Mouse (Mus musculus): ENCODE results near the gene Olfr1385. TPM values are rescaled to one million over a fixed set of nuclear protein-coding genes. Genes with fewer than 3 reads are reported as not detected.
A peak's percentile ranks its signal among the peaks of the same experiment; 100 is the strongest.
"Not testable (repeated sequence)": the region's sequence is repeated elsewhere in the genome, so short reads cannot be mapped to it uniquely, and the experiment has no call there.

The Olfr1385 gene
- polyA plus RNA-seq, 1 experiment from 2014 or later, result not detected

DNA sequence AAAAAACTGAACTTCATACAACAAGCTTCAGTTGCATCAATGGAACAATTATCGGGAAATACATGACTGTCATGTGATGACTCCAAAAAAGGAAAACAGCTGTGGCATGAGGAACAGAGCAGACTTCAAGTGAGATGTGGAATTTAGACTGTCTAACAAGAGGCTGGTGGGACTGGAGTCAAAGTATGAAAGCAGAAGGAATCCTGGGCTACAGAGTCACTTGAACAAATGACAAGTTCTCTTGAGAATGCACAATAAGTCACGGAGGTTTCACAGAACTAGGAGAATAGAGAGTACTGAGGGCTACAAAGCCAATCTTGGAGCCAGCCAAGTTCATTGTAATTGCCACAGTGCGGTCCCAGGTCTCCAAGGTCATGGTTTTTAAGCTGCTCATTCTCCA lies 54.3 kb downstream of the Olfr1385 start, which contains the start of gene Olfr1381:
Gene Olfr1381, plus strand, starts transcription at position 301 of the 400 bp plus-strand sequence.
- H3K36me3 ChIP-seq (ENCODE audit: control insufficient read depth, insufficient read depth, low read length); DNase-seq (ENCODE audit: low spot score); H3K4me3 ChIP-seq (ENCODE audit: low read depth, low read length); H3K4me1 ChIP-seq (replicated peaks; ENCODE audit: control insufficient read depth, insufficient read depth, low read length); H3K9me3 ChIP-seq (ENCODE audit: control insufficient read depth, low read length); H3K27ac ChIP-seq (ENCODE audit: low read depth, low read length); H3K4me2 ChIP-seq (replicated peaks; ENCODE audit: low read depth, low read length); H3K9ac ChIP-seq (ENCODE audit: low read depth, low read length); H3K27me3 ChIP-seq (ENCODE audit: control insufficient read depth, insufficient read depth, low read length): not testable (repeated sequence)
- ATAC-seq (ENCODE audit: low FRiP score), result peak; percentile 30; the same call in 1 of the 2 replicates
- WGBS, result 58% methylated on average over 3 of the region's 3 CpGs

Other genes starting within 250 kb of the Olfr1385 start
- gene Mgat1, start 244.9 kb upstream of the Olfr1385 start, polyA plus RNA-seq (2014; fragmentation: Nextera tagmentation; extraction: Ambion mirVana), result 28.7 and 31.0 TPM in 2 replicates
- gene Olfr1393, start 210.8 kb upstream of the Olfr1385 start, polyA plus RNA-seq (2014; fragmentation: Nextera tagmentation; extraction: Ambion mirVana), result not detected in 2 replicates
- not detected in 2 replicates for gene Olfr1392, start 203.8 kb upstream of the Olfr1385 start, polyA plus RNA-seq (2014; fragmentation: Nextera tagmentation; extraction: Ambion mirVana)
- not detected in 2 replicates for gene Olfr10, start 184.3 kb upstream of the Olfr1385 start, polyA plus RNA-seq (2014; fragmentation: Nextera tagmentation; extraction: Ambion mirVana)
- not detected in 2 replicates for gene Olfr1391, start 166.3 kb upstream of the Olfr1385 start, polyA plus RNA-seq (2014; fragmentation: Nextera tagmentation; extraction: Ambion mirVana)
- gene Olfr1390, start 153.9 kb upstream of the Olfr1385 start, polyA plus RNA-seq (2014; fragmentation: Nextera tagmentation; extraction: Ambion mirVana), result not detected in 2 replicates
- gene Olfr1389, start 66.0 kb upstream of the Olfr1385 start, polyA plus RNA-seq (2014; fragmentation: Nextera tagmentation; extraction: Ambion mirVana), result not detected in 2 replicates
- gene Olfr1388, start 52.4 kb upstream of the Olfr1385 start, polyA plus RNA-seq (2014; fragmentation: Nextera tagmentation; extraction: Ambion mirVana), result 0.07 TPM in 1 of 2 replicates, not detected in the other
- not detected in 2 replicates for gene Olfr1387, start 33.7 kb upstream of the Olfr1385 start, polyA plus RNA-seq (2014; fragmentation: Nextera tagmentation; extraction: Ambion mirVana)
- not detected in 2 replicates for gene Olfr1386, start 24.0 kb upstream of the Olfr1385 start, polyA plus RNA-seq (2014; fragmentation: Nextera tagmentation; extraction: Ambion mirVana)
- not detected in 2 replicates for gene Olfr1384, start 17.7 kb downstream of the Olfr1385 start, polyA plus RNA-seq (2014; fragmentation: Nextera tagmentation; extraction: Ambion mirVana)
- not detected in 2 replicates for gene Olfr1383, start 30.6 kb downstream of the Olfr1385 start, polyA plus RNA-seq (2014; fragmentation: Nextera tagmentation; extraction: Ambion mirVana)
- not detected in 2 replicates for gene Olfr1382, start 39.2 kb downstream of the Olfr1385 start, polyA plus RNA-seq (2014; fragmentation: Nextera tagmentation; extraction: Ambion mirVana)
- gene Olfr1381, start 54.4 kb downstream of the Olfr1385 start, polyA plus RNA-seq (2014; fragmentation: Nextera tagmentation; extraction: Ambion mirVana), result not detected in 2 replicates
- gene Olfr1380, start 67.8 kb downstream of the Olfr1385 start, polyA plus RNA-seq (2014; fragmentation: Nextera tagmentation; extraction: Ambion mirVana), result not detected in 2 replicates
- gene Flt4, start 120.2 kb downstream of the Olfr1385 start, polyA plus RNA-seq (2014; fragmentation: Nextera tagmentation; extraction: Ambion mirVana), result 3.0 and 3.1 TPM in 2 replicates
- gene Scgb3a1, start 174.5 kb downstream of the Olfr1385 start, polyA plus RNA-seq (2014; fragmentation: Nextera tagmentation; extraction: Ambion mirVana), result not detected in 2 replicates
- 60.5 and 65.3 TPM in 2 replicates for gene Cnot6, start 223.7 kb downstream of the Olfr1385 start, polyA plus RNA-seq (2014; fragmentation: Nextera tagmentation; extraction: Ambion mirVana)

All from hindbrain, embryonic 11.5 days (tissue).